Comparison of ENCODE assay signal across 21 mouse cellular contexts in the genomic region with DNA sequence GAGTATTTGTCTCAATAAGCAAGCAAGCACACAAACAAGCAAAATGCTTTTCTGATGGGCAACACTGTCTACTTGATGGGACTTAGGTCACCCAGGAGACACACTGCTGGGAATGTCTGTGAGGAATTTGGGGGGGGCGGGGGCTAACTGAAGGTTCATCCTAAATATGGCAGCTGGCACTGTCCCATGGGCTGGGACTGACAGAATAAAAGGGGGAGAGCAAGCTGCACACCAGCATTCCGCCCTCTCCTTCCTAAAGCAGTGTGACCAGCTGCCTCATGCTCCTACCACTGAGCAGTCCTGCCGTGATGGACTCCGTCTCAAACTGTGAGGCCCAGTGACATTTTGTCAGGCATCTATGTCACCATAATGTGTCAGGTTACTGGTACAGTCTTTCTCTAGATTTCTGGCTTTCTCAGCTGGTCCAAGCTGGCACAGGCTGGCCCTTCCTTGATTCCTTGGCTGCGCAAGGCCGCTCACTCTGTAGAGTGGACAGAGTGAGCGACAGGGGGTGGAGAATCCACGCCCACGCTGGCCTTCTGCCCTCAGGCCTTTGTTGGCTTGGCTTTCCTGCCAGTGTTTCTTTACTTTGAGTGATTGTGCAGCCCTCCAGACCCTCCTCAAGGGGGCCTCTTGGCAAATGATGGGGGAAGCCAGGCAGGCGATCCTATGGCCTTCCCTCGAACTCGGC. TPM values are rescaled to one million over a fixed set of nuclear protein-coding genes. Genes with fewer than 3 reads are reported as not detected.
A peak's percentile ranks its signal among the peaks of the same experiment; 100 is the strongest.
DNase-seq lines count a peak whose midpoint lies in the region; ATAC-seq and TF ChIP-seq lines count a peak whose summit lies in the region.
"Had no signal": no experiment of that assay in that cellular context is flagged by ENCODE, and none has a peak within 500 bp of the region (broad histone marks: within the 10 kb centered on the region; RNA-seq: fewer than 3 reads in every experiment).

No protein-coding gene starts in this region.

- no peak for TF ChIP-seq POLR2A in lung, adult 2 months (IDR thresholded peaks at IDR 0.05; ENCODE audit: borderline replicate concordance, extremely low read depth, low read depth, low read length)

- H3K27ac ChIP-seq in embryonic facial prominence, embryonic 12.5 days: no peak overlapping the region
- H3K27ac ChIP-seq in embryonic facial prominence, embryonic 10.5 days (replicated peaks): no peak overlapping the region
- H3K27ac ChIP-seq in lung, embryonic 16.5 days (ENCODE audit: low read length): no peak overlapping the region
- H3K27ac ChIP-seq in liver, embryonic 13.5 days: peak overlapping the region; percentile 89
- no peak overlapping the region for H3K27ac ChIP-seq in intestine, embryonic 15.5 days
- no peak overlapping the region for H3K27ac ChIP-seq in intestine, embryonic 16.5 days (ENCODE audit: low read length)
- H3K27ac ChIP-seq: forebrain, embryonic 12.5 days; gastrocnemius, adult 2 months; heart, embryonic 13.5 days; limb, embryonic 10.5 days had no signal

- H3K4me3 ChIP-seq in embryonic facial prominence, embryonic 12.5 days: no peak overlapping the region
- no peak overlapping the region for H3K4me3 ChIP-seq in embryonic facial prominence, embryonic 10.5 days
- H3K4me3 ChIP-seq in lung, embryonic 16.5 days (ENCODE audit: low read length): no peak overlapping the region
- H3K4me3 ChIP-seq in lung, adult 2 months (replicated peaks; ENCODE audit: extremely low read depth, low read depth, low read length): no peak overlapping the region
- no peak overlapping the region for H3K4me3 ChIP-seq in liver, embryonic 13.5 days (replicated peaks)
- H3K4me3 ChIP-seq in intestine, embryonic 15.5 days (replicated peaks): no peak overlapping the region
- H3K4me3 ChIP-seq in intestine, embryonic 16.5 days (ENCODE audit: low read length): no peak overlapping the region
- H3K4me3 ChIP-seq: forebrain, embryonic 12.5 days; gastrocnemius, adult 2 months; heart, embryonic 13.5 days; limb, embryonic 10.5 days had no signal

- H3K4me2 ChIP-seq in embryonic facial prominence, embryonic 12.5 days (replicated peaks): no peak overlapping the region
- H3K4me2 ChIP-seq in lung, embryonic 16.5 days (ENCODE audit: low read depth, low read length): no peak overlapping the region
- no peak overlapping the region for H3K4me2 ChIP-seq in liver, embryonic 13.5 days
- H3K4me2 ChIP-seq in intestine, embryonic 15.5 days (replicated peaks): no peak overlapping the region
- no peak overlapping the region for H3K4me2 ChIP-seq in intestine, embryonic 16.5 days (ENCODE audit: low read depth, low read length)
- H3K4me2 ChIP-seq: forebrain, embryonic 12.5 days; heart, embryonic 13.5 days; lung, embryonic 14.5 days had no signal

- H3K9ac ChIP-seq in embryonic facial prominence, embryonic 12.5 days: no peak overlapping the region
- H3K9ac ChIP-seq in lung, embryonic 16.5 days (ENCODE audit: low read length): no peak overlapping the region
- 0 out of 2 replicates have a peak overlapping the region, but pooled peaks have one; percentile 18 for H3K9ac ChIP-seq in liver, embryonic 13.5 days
- no peak overlapping the region for H3K9ac ChIP-seq in intestine, embryonic 15.5 days
- no peak overlapping the region for H3K9ac ChIP-seq in intestine, embryonic 16.5 days (ENCODE audit: low read depth, low read length)
- H3K9ac ChIP-seq: forebrain, embryonic 12.5 days; heart, embryonic 13.5 days; lung, embryonic 14.5 days had no signal

- H3K9me3 ChIP-seq in embryonic facial prominence, embryonic 12.5 days: no peaks in the 10 kb centered on the region
- no peaks in the 10 kb centered on the region for H3K9me3 ChIP-seq in embryonic facial prominence, embryonic 10.5 days
- H3K9me3 ChIP-seq in lung, embryonic 16.5 days (ENCODE audit: control insufficient read depth, low read length): no peaks in the 10 kb centered on the region
- no peaks in the 10 kb centered on the region for H3K9me3 ChIP-seq in liver, embryonic 13.5 days (replicated peaks)
- H3K9me3 ChIP-seq in intestine, embryonic 15.5 days: no peaks in the 10 kb centered on the region
- no peaks in the 10 kb centered on the region for H3K9me3 ChIP-seq in intestine, embryonic 16.5 days (ENCODE audit: control insufficient read depth, low read length)
- H3K9me3 ChIP-seq: forebrain, embryonic 12.5 days; heart, embryonic 13.5 days; limb, embryonic 10.5 days had no signal

- DNase-seq in embryonic facial prominence, embryonic 10.5 days (ENCODE audit: low spot score): no peak
- no peak for DNase-seq in lung, adult 2 months
- peak; percentile 16 for DNase-seq in cerebellum, adult 9-10 months
- DNase-seq in liver, embryonic 13.5 days: no peak
- DNase-seq: adrenal gland, postnatal 14 days; gastrocnemius, adult 2 months; heart, postnatal 4 days; lung, embryonic 14.5 days; right cerebral cortex, adult 18-20 months; thymus, adult 2 months had no signal

- WGBS in embryonic facial prominence, embryonic 12.5 days: 71% methylated on average over 12 of the region's 12 CpGs
- 73% methylated on average over 12 of the region's 12 CpGs for WGBS in embryonic facial prominence, embryonic 10.5 days
- 64% methylated on average over 12 of the region's 12 CpGs for WGBS in lung, embryonic 16.5 days
- 78% methylated on average over 12 of the region's 12 CpGs for WGBS in lung, adult 2 months
- WGBS in liver, embryonic 13.5 days (ENCODE audit: insufficient replicate concordance): 89% methylated on average over 12 of the region's 12 CpGs
- 82% methylated on average over 12 of the region's 12 CpGs for WGBS in intestine, embryonic 15.5 days
- 82% methylated on average over 12 of the region's 12 CpGs for WGBS in intestine, embryonic 16.5 days

- ATAC-seq in embryonic facial prominence, embryonic 12.5 days (ENCODE audit: insufficient number of reproducible peaks, insufficient read depth, low FRiP score, low TSS enrichment): peak; percentile 19; the same call in 1 of the 2 replicates
- peak; percentile 32; the same call in 1 of the 2 replicates for ATAC-seq in lung, embryonic 16.5 days (ENCODE audit: low read depth)
- ATAC-seq in liver, embryonic 13.5 days (ENCODE audit: low read depth): no peak
- ATAC-seq in intestine, embryonic 15.5 days: no peak
- ATAC-seq in intestine, embryonic 16.5 days: no peak
- ATAC-seq: intestine, postnatal 0 days had no signal

- H3K27me3 ChIP-seq in embryonic facial prominence, embryonic 12.5 days: no peaks in the 10 kb centered on the region
- H3K27me3 ChIP-seq in embryonic facial prominence, embryonic 10.5 days (replicated peaks; ENCODE audit: low read depth, poor library complexity, severe bottlenecking): no peaks in the 10 kb centered on the region; the same call in 1 of the 2 replicates
- no peaks in the 10 kb centered on the region for H3K27me3 ChIP-seq in lung, embryonic 16.5 days (ENCODE audit: control insufficient read depth, insufficient read depth, low read depth, low read length)
- no peaks in the 10 kb centered on the region for H3K27me3 ChIP-seq in liver, embryonic 13.5 days
- no peaks in the 10 kb centered on the region for H3K27me3 ChIP-seq in intestine, embryonic 15.5 days (replicated peaks)
- H3K27me3 ChIP-seq in intestine, embryonic 16.5 days (replicated peaks; ENCODE audit: control insufficient read depth, insufficient read depth, low read length): no peaks in the 10 kb centered on the region

- TF ChIP-seq CTCF in lung, adult 2 months (IDR thresholded peaks at IDR 0.05; ENCODE audit: insufficient read depth, low read length): no peak

- H3K36me3 ChIP-seq in embryonic facial prominence, embryonic 12.5 days: no peaks in the 10 kb centered on the region
- no peaks in the 10 kb centered on the region for H3K36me3 ChIP-seq in embryonic facial prominence, embryonic 10.5 days (replicated peaks)
- no peaks in the 10 kb centered on the region for H3K36me3 ChIP-seq in lung, embryonic 16.5 days (ENCODE audit: control insufficient read depth, insufficient read depth, low read length)
- peaks cover 83% of the 10 kb centered on the region for H3K36me3 ChIP-seq in liver, embryonic 13.5 days
- no peaks in the 10 kb centered on the region for H3K36me3 ChIP-seq in intestine, embryonic 15.5 days
- no peaks in the 10 kb centered on the region for H3K36me3 ChIP-seq in intestine, embryonic 16.5 days (ENCODE audit: control insufficient read depth, insufficient read depth, low read length)
- H3K36me3 ChIP-seq: forebrain, embryonic 12.5 days; heart, embryonic 13.5 days; limb, embryonic 10.5 days had no signal

- peaks cover 2% of the 10 kb centered on the region; the same call in 1 of the 2 replicates for H3K4me1 ChIP-seq in embryonic facial prominence, embryonic 12.5 days
- peaks cover 31% of the 10 kb centered on the region for H3K4me1 ChIP-seq in embryonic facial prominence, embryonic 10.5 days
- no peaks in the 10 kb centered on the region for H3K4me1 ChIP-seq in lung, embryonic 16.5 days (replicated peaks; ENCODE audit: control insufficient read depth, insufficient read depth, low read length)
- H3K4me1 ChIP-seq in lung, adult 2 months (ENCODE audit: control insufficient read depth, insufficient read depth, low read length): no peaks in the 10 kb centered on the region
- peaks cover 99% of the 10 kb centered on the region for H3K4me1 ChIP-seq in liver, embryonic 13.5 days (replicated peaks)
- H3K4me1 ChIP-seq in intestine, embryonic 15.5 days (replicated peaks): peaks cover 4% of the 10 kb centered on the region; the same call in 1 of the 2 replicates
- H3K4me1 ChIP-seq in intestine, embryonic 16.5 days (ENCODE audit: control insufficient read depth, insufficient read depth, low read length): peaks cover 2% of the 10 kb centered on the region; the same call in 1 of the 2 replicates
- H3K4me1 ChIP-seq: forebrain, embryonic 12.5 days had no signal

RNA-seq across cellular contexts. Expression of gene Gfi1b, which starts 10.9 kb away (rescaled TPM):
- 0.97 and 1.0 TPM in 2 replicates for polyA plus RNA-seq in embryonic facial prominence, embryonic 12.5 days (2016; fragmentation: Nextera tagmentation; extraction: Ambion mirVana)
- polyA plus RNA-seq in embryonic facial prominence, embryonic 10.5 days (2016; fragmentation: Nextera tagmentation; extraction: Ambion mirVana): 2.7 and 3.9 TPM in 2 replicates
- 0.80 and 1.4 TPM in 2 replicates for polyA plus RNA-seq in lung, embryonic 16.5 days (2015; fragmentation: Nextera tagmentation; extraction: Ambion mirVana)
- polyA plus RNA-seq in lung, adult 2 months (2012; rRNA removed): 0.66 and 0.79 TPM in 2 replicates
- polyA plus RNA-seq in liver, embryonic 13.5 days (2015; fragmentation: Nextera tagmentation; extraction: Ambion mirVana): 99.2 and 109 TPM in 2 replicates
- 1.1 and 1.5 TPM in 2 replicates for polyA plus RNA-seq in intestine, embryonic 15.5 days (2015; fragmentation: Nextera tagmentation; extraction: Ambion mirVana)
- polyA plus RNA-seq in intestine, embryonic 16.5 days (2015; fragmentation: Nextera tagmentation; extraction: Ambion mirVana): 1.1 and 2.5 TPM in 2 replicates
- polyA plus RNA-seq: intestine, postnatal 0 days had no signal

RNA-seq across cellular contexts. Expression of gene Gtf3c5, which starts 27.3 kb away (rescaled TPM):
- 52.4 and 53.6 TPM in 2 replicates for polyA plus RNA-seq in embryonic facial prominence, embryonic 12.5 days (2016; fragmentation: Nextera tagmentation; extraction: Ambion mirVana)
- polyA plus RNA-seq in embryonic facial prominence, embryonic 10.5 days (2016; fragmentation: Nextera tagmentation; extraction: Ambion mirVana): 57.9 and 61.4 TPM in 2 replicates
- polyA plus RNA-seq in lung, embryonic 16.5 days (2015; fragmentation: Nextera tagmentation; extraction: Ambion mirVana): 45.0 and 45.7 TPM in 2 replicates
- 21.6 and 27.3 TPM in 2 replicates for polyA plus RNA-seq in lung, adult 2 months (2012; rRNA removed)
- polyA plus RNA-seq in liver, embryonic 13.5 days (2015; fragmentation: Nextera tagmentation; extraction: Ambion mirVana): 16.9 and 19.3 TPM in 2 replicates
- 31.8 and 33.8 TPM in 2 replicates for polyA plus RNA-seq in intestine, embryonic 15.5 days (2015; fragmentation: Nextera tagmentation; extraction: Ambion mirVana)
- 27.5 and 32.2 TPM in 2 replicates for polyA plus RNA-seq in intestine, embryonic 16.5 days (2015; fragmentation: Nextera tagmentation; extraction: Ambion mirVana)

RNA-seq across cellular contexts. Expression of gene Tsc1, which starts 30.2 kb away (rescaled TPM):
- 25.3 and 26.4 TPM in 2 replicates for polyA plus RNA-seq in embryonic facial prominence, embryonic 12.5 days (2016; fragmentation: Nextera tagmentation; extraction: Ambion mirVana)
- polyA plus RNA-seq in embryonic facial prominence, embryonic 10.5 days (2016; fragmentation: Nextera tagmentation; extraction: Ambion mirVana): 21.4 and 23.5 TPM in 2 replicates
- polyA plus RNA-seq in lung, embryonic 16.5 days (2015; fragmentation: Nextera tagmentation; extraction: Ambion mirVana): 16.5 and 18.2 TPM in 2 replicates
- polyA plus RNA-seq in lung, adult 2 months (2012; rRNA removed): 10.2 and 14.7 TPM in 2 replicates
- 7.8 and 8.4 TPM in 2 replicates for polyA plus RNA-seq in liver, embryonic 13.5 days (2015; fragmentation: Nextera tagmentation; extraction: Ambion mirVana)
- polyA plus RNA-seq in intestine, embryonic 15.5 days (2015; fragmentation: Nextera tagmentation; extraction: Ambion mirVana): 16.2 and 16.6 TPM in 2 replicates
- polyA plus RNA-seq in intestine, embryonic 16.5 days (2015; fragmentation: Nextera tagmentation; extraction: Ambion mirVana): 12.6 and 13.8 TPM in 2 replicates

RNA-seq across cellular contexts. Expression of gene Cel, which starts 47.7 kb away (rescaled TPM):
- not detected in 2 replicates for polyA plus RNA-seq in embryonic facial prominence, embryonic 12.5 days (2016; fragmentation: Nextera tagmentation; extraction: Ambion mirVana)
- polyA plus RNA-seq in embryonic facial prominence, embryonic 10.5 days (2016; fragmentation: Nextera tagmentation; extraction: Ambion mirVana): not detected in 2 replicates
- 0.10 and 0.23 TPM in 2 replicates for polyA plus RNA-seq in lung, embryonic 16.5 days (2015; fragmentation: Nextera tagmentation; extraction: Ambion mirVana)
- 0.12 and 3.3 TPM in 2 replicates for polyA plus RNA-seq in lung, adult 2 months (2012; rRNA removed)
- polyA plus RNA-seq in liver, embryonic 13.5 days (2015; fragmentation: Nextera tagmentation; extraction: Ambion mirVana): 0.05 and 0.34 TPM in 2 replicates
- polyA plus RNA-seq in intestine, embryonic 15.5 days (2015; fragmentation: Nextera tagmentation; extraction: Ambion mirVana): 159 and 428 TPM in 2 replicates
- 383 and 542 TPM in 2 replicates for polyA plus RNA-seq in intestine, embryonic 16.5 days (2015; fragmentation: Nextera tagmentation; extraction: Ambion mirVana)
- polyA plus RNA-seq: forebrain, embryonic 12.5 days; heart, embryonic 13.5 days; kidney, embryonic 16.5 days; limb, embryonic 10.5 days; lung, embryonic 14.5 days; neural tube, embryonic 11.5 days; stomach, embryonic 14.5 days had no signal

Comparison
In these comparisons a context has a peak if more than half of its experiments do, and no peak if none do; other contexts are left out.
1. ATAC-seq: peak in embryonic facial prominence, embryonic 12.5 days (single experiment) and lung, embryonic 16.5 days (single experiment); none in liver, embryonic 13.5 days (single experiment), intestine, embryonic 15.5 days (single experiment) and intestine, embryonic 16.5 days (single experiment).
2. RNA of gene Gfi1b, which starts 10.9 kb away (polyA plus RNA-seq): 99.2 to 109 TPM in liver, embryonic 13.5 days; 2.7 to 3.9 TPM in embryonic facial prominence, embryonic 10.5 days, 1.1 to 2.5 TPM in intestine, embryonic 16.5 days, 1.1 to 1.5 TPM in intestine, embryonic 15.5 days, 0.97 to 1.0 TPM in embryonic facial prominence, embryonic 12.5 days, 0.80 to 1.4 TPM in lung, embryonic 16.5 days and 0.66 to 0.79 TPM in lung, adult 2 months; every median in the first group is over 10 times any median in the second.